Mouse (Mus musculus) spleen, adult 10 weeks (tissue): ENCODE results near the gene D7Ertd443e. TPM values are rescaled to one million over a fixed set of nuclear protein-coding genes. Genes with fewer than 3 reads are reported as not detected.

Experiments used
- polyA plus RNA-seq: library from polyadenylated mRNA; stranded (reverse); fragments of 350-450 nt; fragmentation: Illumina TruSeq; extraction: RNeasy Lipid Tissue Mini Kit (QIAGEN cat#74804); gene quantifications from one replicate; pipeline ENCODE4 v1.2.3, GENCODE M21; 2015; ENCODE audit warnings: low replicate concordance; ENCODE audit not compliant: insufficient read depth

The D7Ertd443e gene
- polyA plus RNA-seq = 0.12 TPM

DNA sequence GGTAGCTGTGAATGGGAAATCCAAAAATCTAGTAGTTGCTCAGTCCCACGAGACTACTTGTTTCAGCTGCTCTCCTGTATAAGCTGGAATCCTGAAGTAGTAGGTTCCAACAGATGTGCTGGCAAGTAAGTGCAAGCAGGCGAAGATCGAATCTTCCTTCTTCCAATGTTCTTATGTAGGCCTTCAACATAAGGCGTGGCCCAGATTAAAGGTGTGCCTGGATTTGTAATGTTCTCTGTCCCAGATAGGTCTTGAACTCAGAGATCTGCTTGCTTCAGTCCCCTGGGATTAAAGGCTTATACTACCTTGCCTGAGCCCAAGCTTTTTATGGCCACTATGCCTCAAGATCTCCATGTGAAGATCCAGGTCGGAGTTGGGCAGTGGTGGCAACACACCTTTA, at the start of gene D7Ertd443e:
Gene D7Ertd443e (minus strand): TSS at position 101 of the 400 bp plus-strand sequence.

DNA sequence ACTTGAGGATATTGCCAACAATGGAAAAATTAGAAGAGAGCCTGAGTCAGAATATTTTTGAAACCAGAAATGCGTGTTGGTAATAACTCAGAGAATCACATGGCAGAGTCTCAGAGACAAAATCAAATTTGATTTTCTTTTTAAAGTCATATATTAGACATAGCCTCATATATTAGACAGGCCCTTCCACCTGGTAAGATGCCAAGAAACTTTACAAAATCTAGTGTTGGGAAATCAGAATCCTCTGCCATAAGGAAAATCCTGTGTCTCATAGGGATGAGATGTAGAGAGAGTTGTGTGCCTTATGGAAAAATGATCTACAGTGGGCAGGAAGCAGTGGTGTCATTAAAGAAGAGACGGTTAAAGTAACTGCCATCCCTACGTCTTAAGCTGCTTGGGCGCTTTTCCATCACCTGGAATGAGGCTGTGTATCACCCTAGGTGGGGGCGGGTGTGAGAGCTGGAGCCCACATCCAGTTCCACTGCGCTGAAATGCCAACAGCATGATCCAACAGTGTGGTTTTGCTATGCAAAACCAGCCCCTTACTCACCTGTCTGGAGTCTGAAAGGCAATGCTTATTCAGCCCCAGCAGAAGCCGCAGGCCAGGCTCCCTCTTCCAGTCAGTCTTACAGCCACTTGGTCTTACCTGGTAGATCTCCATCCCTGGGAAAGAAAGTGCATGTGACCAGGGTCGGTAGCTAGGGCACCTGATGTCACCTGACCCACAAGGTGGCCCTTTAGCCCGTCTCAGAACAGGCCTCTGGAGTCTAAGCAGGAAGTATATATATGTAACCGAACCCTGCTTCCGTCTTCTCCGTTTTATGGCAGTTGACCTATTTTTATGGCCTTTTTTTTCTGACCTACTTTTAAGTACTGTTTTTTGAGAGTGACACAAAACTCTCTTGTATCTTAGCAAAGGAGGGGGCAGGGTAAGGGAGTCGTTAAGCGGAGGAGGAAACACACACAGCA, 153.8 kb downstream of the D7Ertd443e start, which contains the start of gene Adam12:
Gene Adam12 (minus strand): TSS at position 769 of the 969 bp plus-strand sequence.

Other genes with a start within 250 kb of the D7Ertd443e start
- 1.5 TPM for gene Adam12, start 153.5 kb downstream of the D7Ertd443e start, polyA plus RNA-seq